Mouse (Mus musculus): Measurements from ENCODE around the gene Grtp1.
A peak's percentile ranks its signal among the peaks of the same experiment; 100 is the strongest.

Grtp1 gene

GRCm38 (mm10) chr8:13205311-13205710 lies 4.9 kb upstream of the Grtp1 start:
- DNase-seq (ENCODE audit: low read depth, low spot score): no peak

GRCm38 (mm10) chr8:13204371-13205140 lies 4.1 kb upstream of the Grtp1 start:
- DNase-seq (ENCODE audit: low read depth, low spot score): no peak

- DNase-seq (ENCODE audit: low read depth, low spot score): peak; percentile 21
These were observed 3.1 kb upstream of the Grtp1 start for GRCm38 (mm10) chr8:13203472-13203871.

GRCm38 (mm10) chr8:13202806-13203205 lies 2.4 kb upstream of the Grtp1 start:
- no peak for DNase-seq (ENCODE audit: low read depth, low spot score)

GRCm38 (mm10) chr8:13202041-13202440 lies 1.6 kb upstream of the Grtp1 start:
- DNase-seq (ENCODE audit: low read depth, low spot score): no peak

- DNase-seq (ENCODE audit: low read depth, low spot score): no peak
These were observed 554 bp upstream of the Grtp1 start for GRCm38 (mm10) chr8:13201013-13201334.

- DNase-seq (ENCODE audit: low read depth, low spot score): no peak
These were observed 897 bp downstream of the Grtp1 start for GRCm38 (mm10) chr8:13199385-13200061.

- DNase-seq (ENCODE audit: low read depth, low spot score): no peak
These were observed 2.9 kb downstream of the Grtp1 start for GRCm38 (mm10) chr8:13197493-13197892.

- no peak for DNase-seq (ENCODE audit: low read depth, low spot score)
These were observed 5.6 kb downstream of the Grtp1 start for GRCm38 (mm10) chr8:13194818-13195217.

- DNase-seq (ENCODE audit: low read depth, low spot score): no peak
These were observed 10.2 kb downstream of the Grtp1 start for GRCm38 (mm10) chr8:13190235-13190634.

GRCm38 (mm10) chr8:13188857-13189256 lies 11.6 kb downstream of the Grtp1 start:
- DNase-seq (ENCODE audit: low read depth, low spot score): no peak

- no peak for DNase-seq (ENCODE audit: low read depth, low spot score)
These were observed 12.3 kb downstream of the Grtp1 start for GRCm38 (mm10) chr8:13188052-13188555.

- DNase-seq (ENCODE audit: low read depth, low spot score): no peak
These were observed 12.8 kb downstream of the Grtp1 start for GRCm38 (mm10) chr8:13187638-13188037.

GRCm38 (mm10) chr8:13187229-13187628 lies 13.2 kb downstream of the Grtp1 start:
- no peak for DNase-seq (ENCODE audit: low read depth, low spot score)

GRCm38 (mm10) chr8:13186819-13187218 lies 13.6 kb downstream of the Grtp1 start:
- DNase-seq (ENCODE audit: low read depth, low spot score): no peak

- DNase-seq (ENCODE audit: low read depth, low spot score): no peak
These were observed 18.8 kb downstream of the Grtp1 start for GRCm38 (mm10) chr8:13181691-13181976.

GRCm38 (mm10) chr8:13180911-13181690 lies 19.3 kb downstream of the Grtp1 start:
- DNase-seq (ENCODE audit: low read depth, low spot score): no peak

- no peak for DNase-seq (ENCODE audit: low read depth, low spot score)
These were observed 20.0 kb downstream of the Grtp1 start for GRCm38 (mm10) chr8:13180408-13180807.

- DNase-seq (ENCODE audit: low read depth, low spot score): no peak
These were observed 20.5 kb downstream of the Grtp1 start for GRCm38 (mm10) chr8:13179948-13180347.

- DNase-seq (ENCODE audit: low read depth, low spot score): no peak
These were observed 20.9 kb downstream of the Grtp1 start for GRCm38 (mm10) chr8:13179482-13179881.

GRCm38 (mm10) chr8:13178137-13178536 lies 22.3 kb downstream of the Grtp1 start:
- DNase-seq (ENCODE audit: low read depth, low spot score): no peak

GRCm38 (mm10) chr8:13177173-13177852 lies 23.1 kb downstream of the Grtp1 start:
- DNase-seq (ENCODE audit: low read depth, low spot score): no peak

Measured in CD4-positive helper T cell, adult 2 months (primary cell).